Mouse (Mus musculus): ENCODE data around the gene Dact2.
A peak's percentile ranks its signal among the peaks of the same experiment; 100 is the strongest.

The Dact2 gene

DNA sequence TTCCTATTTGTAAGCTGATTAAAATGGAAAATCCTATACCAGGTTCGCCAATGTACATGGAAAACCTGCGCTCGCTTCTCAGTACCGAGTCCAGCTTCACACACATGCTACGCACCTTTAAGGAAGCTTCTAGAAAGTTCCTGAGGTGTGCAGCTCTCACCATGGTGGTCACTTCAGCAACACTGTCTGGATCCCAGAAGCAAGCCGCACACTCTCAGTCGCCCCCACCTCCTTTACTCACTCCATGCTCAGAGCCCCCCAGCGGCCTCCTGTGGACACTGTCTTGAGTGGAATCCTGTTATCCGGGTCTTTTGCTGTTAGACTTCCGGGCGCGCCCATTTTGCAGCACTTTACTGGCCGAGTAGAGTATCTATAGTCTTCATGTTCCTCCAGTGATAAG is at the start of gene Dact2:
Gene Dact2, minus strand, starts transcription at position 244 of the 400 bp plus-strand sequence.
- DNase-seq (ENCODE audit: low read depth, low spot score) = peak; percentile 77

DNA sequence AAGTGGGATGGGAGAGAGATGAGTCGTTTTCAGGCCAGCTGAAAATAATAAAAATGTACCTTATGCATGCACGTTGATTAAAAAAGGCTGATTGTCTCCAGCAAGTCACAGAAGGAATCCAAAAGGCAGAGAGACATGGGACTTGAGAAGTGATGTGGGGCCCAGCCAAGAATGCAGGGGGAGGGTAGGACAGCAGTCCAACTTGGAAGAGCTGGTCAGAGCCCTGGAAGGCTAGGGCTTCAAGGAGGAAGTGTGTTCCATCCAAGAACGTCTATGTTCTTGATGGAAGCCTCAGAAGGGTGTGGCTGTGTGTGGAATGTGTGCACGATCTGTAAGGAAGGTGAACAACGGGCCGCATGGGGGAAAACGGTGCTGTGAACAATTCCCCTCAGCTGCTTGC is 48.4 kb upstream of the Dact2 start:
- no peak for DNase-seq (ENCODE audit: low read depth, low spot score)

DNA sequence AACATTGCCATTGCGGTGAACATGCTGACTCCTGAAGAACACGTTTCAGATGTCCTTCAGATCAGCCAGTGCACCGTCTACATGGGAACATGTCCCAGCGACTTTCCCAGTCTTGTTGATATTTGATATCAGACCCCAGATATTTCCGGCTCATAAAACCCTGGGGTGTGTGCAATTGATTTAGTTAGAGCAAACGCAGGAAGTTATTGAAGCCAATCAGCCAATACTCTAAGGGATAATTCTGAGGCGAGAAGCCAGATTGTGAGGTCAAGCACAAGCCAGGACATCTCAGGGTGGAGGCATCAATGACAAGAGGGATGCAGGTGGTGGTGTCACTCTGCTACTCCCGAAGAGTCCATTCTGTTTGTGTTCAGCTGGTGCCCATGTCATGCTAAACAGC is 46.3 kb upstream of the Dact2 start:
- DNase-seq (ENCODE audit: low read depth, low spot score) = no peak

DNA sequence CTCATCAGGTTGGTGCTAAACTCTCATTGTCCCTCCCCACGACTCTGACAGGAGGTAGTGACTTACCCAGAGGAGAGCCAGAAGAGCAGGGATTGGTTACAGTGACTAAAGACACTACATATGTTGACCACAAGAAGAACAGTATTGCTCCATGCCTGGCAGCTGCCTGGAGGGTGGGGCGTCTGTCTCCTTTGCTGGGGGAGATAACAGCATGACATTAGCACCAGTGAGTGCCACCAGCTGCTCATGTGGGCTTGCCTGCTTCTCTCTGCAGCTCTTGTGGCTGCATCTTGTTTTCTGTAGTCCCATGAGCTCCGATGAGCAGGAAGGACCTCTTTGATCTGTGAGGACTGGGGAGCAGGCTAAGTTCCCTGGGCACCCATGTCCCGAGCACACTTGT is 45.5 kb upstream of the Dact2 start:
- DNase-seq (ENCODE audit: low read depth, low spot score) = no peak

DNA sequence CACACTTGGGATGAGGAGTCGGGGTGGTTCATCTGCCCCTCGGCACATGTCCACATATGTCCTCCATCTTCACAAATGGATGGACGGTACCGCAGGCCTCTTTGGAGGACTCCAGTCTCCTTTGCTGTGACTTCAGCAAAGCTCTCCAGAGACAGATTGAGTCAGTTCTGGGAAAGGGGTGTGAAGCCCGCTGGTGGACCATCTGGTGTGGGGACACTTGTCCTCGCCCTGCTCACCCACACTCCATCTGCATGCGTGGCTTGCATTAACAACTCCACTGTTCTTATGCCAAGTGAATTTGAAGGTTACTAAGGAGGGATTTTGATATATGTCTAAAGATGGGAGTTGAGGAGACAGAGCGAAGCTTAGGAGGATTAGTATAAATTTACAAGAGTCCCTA is 43.8 kb upstream of the Dact2 start:
- peak; percentile 92 for DNase-seq (ENCODE audit: low read depth, low spot score)

DNA sequence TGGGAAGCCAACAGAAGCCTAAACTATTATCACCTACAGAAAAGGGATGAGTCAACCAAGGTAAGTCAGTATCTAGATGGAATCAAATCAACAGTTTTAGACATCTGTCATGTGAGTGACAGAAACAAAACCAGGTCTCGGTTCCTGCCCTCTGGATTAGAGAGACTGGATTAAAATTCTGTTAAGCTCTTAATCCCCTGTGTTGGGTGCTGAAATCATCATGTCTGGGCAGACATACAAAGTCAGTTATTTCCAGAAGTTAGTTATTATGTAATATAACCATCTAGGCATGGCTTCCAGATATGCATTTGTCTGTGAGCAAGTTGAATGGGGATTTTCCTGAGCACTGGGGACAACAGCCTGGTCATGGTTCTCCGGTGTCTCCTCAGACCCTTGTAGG is 42.2 kb upstream of the Dact2 start:
- DNase-seq (ENCODE audit: low read depth, low spot score) = no peak

DNA sequence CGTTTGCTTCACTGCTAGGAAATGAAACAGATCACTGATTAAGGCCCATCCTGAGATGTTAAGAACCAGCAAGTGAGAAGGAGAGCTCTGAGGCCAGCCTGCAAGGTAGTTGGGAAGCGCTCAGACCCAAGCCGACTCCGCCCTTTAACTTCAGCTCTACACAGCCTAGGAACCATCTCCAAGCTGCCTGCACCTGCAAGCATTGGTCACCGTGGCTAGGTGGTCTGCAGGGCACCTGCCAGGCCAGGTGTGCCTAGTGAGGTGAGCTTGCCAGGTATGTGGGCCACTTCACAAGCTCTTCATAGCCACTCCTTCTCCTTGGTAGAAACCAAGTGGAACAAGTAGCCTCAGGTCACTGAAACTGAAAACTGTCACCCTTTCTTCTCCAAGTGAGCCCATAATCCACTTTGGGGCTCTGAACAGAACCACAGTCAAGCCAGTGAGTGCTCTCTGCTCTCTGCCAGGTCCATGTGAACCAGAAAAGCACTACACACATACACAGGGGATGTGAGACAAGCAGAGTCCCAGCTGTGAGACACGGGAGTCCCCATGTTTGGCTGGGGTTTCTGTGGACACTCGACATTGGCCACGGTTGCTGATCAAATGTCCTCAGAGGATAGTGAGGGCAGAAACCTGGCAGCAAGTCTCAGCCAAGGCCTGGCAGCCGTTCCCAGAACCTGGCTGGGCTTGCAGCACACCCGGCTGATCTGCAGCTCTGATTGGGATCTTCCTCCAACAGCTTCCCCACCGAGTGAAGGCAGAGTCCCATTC is 40.3 kb upstream of the Dact2 start:
- no peak for DNase-seq (ENCODE audit: low read depth, low spot score)

DNA sequence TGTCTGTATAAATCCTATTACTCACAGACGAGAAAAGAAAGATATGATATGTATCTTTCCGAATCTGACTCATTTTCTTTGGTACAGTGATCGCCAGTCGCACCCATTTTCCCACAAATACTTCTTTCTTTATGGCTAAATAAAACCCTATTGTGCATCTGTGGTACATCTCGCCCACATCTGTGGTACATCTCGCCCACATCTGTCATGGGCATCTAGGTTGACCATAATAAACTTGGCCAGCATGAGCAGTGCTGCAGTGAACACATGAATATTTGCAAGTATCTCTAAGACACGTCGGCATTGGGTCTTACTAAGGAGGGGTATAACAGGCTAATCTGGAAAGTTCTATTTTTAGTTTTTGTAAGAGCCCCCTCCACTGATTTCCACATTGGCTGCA is 38.5 kb upstream of the Dact2 start:
- DNase-seq (ENCODE audit: low read depth, low spot score) = no peak

DNA sequence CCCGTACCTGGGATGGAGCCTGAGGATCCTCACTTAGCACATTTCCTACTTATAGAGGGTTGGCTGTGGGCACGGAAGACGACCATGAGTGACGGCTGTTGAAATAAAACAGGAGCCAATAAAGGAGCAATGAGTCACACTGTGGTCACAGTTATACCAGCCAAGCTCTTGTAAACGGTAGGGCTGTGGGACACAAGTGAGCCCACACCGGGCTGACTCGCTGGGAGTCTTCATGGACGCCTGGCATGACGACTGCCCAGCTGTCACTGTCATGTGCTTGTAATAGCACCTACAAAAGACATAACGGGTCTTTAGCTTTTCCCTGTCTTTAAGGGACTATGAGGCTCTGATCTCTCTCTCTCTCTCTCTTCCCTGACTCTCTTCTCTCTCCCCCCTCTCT is 35.9 kb upstream of the Dact2 start:
- DNase-seq (ENCODE audit: low read depth, low spot score) = no peak

DNA sequence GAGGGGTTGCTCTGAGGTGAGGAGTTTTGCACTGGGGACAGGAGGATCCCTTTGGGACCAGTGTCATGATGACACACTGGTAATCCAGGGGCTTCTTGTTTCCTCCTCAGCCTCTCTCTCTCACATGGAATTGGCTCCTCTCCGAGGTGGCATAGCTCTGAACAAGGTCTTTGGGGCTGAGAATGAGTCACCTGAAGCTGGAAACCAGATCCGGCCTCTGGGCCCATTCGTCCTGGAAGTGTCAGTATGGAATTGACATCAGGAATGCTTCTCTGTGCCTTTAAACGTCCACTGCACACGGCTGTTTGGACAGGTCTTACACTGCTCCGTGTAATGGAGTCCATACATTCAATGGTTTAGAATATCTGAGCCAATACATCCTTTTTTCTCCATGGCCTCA is 33.0 kb upstream of the Dact2 start:
- DNase-seq (ENCODE audit: low read depth, low spot score) = no peak

DNA sequence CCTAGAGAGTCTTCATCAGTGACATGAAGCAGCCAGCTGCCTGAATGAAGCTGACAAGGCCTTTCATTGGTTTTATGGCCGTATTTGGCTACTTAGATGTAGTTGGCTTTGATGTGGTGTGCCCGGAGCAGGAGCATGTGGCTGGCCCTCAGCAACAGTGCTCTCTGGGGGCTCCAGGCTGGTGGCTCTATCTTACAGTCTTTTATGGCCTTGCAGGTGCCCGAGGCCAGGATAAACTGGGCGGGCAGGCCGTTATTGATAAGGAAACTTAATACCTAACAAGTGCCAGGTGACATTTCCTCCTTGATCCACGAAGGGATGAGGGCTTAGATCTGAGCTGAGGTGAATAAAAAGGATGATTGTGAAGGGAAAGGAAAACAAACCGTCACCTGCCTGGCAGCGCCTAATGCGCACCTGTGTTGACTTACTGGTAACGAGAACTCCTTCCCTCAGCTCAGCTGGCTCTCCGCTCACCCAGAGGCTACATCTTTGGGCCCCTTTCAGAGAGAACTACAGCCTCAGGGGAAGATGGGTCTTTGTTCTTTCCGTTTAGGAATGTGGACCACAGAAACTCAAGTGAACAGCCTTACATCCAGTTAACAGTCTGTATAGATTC is 30.8 kb upstream of the Dact2 start:
- DNase-seq (ENCODE audit: low read depth, low spot score) = no peak

DNA sequence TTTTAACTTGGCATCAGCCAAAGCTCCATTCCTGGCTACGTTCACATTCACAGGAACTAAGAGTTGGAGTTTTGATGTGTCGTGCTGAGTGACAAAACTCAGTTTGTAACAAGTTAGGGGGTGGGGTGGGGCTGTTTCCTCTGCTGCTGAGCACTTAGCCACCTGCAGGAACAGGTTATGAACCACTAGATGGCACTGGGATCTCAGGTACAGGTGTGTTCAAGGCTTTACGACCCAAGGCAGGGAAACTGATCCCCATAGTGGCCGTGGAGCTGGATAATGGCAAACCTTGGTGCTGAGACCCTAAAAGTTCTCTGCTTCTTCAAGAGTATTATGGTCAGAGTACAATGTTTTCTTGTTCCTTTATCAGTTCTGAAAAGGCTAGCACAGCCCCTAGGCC is 29.6 kb upstream of the Dact2 start:
- no peak for DNase-seq (ENCODE audit: low read depth, low spot score)

DNA sequence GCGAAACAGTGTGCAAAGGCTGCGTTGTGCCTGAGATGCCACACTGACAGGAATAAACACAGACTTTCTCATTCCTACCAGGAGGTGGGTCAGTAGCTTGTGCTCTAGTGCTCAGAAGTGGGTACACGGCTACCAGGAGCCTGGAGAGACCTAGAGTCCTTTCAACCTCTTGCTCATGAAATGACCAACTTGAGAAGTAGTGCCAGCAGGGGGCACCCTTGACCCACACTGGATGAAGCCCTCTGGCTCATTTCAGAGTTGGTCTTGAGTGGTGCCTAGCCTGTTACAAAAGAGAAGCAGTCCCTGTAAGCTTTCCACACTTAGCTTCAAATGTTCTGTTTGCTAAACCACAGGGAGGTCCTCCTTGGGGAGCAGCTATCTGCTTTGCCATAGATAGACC is 28.5 kb upstream of the Dact2 start:
- peak; percentile 38 for DNase-seq (ENCODE audit: low read depth, low spot score)

DNA sequence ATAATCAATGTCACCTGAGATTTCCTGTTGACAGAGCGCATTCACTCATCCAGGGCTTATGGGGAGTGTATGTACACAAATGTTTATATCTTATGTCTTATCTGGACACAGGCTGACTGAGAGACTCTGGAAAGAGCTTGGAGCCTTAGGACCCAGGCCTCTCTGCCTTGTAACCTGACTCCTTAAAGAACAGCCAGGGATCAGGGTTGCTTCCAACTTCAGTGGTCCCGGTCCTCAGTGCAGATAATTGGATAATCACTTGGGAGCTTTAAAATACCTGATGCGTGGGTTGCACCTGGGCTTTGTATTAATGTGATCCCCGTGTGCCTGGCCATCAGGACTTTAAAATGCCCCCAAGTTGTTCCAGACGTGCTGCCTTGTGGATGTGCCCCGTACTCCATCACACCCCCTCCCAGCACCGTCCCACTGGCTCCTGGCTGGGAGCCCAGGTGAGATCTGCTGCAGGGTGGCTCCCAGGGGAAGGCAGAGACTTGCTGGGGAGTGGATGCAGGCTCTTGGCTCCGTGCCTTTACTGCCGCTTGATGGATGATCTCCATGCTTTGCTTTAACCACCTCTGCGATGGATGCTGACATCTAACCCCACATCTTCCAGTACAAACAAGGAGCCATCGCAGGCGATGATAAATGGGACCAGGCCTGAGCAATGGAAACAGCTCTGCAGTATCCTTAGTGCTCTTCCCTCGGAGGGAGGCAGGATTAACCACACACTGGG is 26.8 kb upstream of the Dact2 start:
- no peak for DNase-seq (ENCODE audit: low read depth, low spot score)

DNA sequence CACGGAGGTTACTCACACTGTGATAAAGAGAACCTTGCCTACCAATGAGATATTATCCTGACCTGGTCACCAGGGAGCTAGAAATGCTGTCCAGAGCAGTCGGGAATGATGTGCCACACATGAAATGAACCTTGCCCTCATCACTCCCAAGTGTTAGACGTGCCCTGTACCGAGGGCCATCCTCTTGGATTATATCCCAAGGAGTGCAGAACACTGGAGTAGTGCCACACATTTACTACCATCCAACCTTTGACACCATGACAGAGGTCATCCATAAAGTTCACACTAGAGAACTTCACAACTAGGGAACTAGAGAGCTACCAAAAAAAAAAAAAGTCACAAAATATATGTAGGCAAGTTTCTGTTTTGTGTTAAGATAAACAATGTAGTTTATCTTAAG is 24.3 kb upstream of the Dact2 start:
- DNase-seq (ENCODE audit: low read depth, low spot score) = no peak

DNA sequence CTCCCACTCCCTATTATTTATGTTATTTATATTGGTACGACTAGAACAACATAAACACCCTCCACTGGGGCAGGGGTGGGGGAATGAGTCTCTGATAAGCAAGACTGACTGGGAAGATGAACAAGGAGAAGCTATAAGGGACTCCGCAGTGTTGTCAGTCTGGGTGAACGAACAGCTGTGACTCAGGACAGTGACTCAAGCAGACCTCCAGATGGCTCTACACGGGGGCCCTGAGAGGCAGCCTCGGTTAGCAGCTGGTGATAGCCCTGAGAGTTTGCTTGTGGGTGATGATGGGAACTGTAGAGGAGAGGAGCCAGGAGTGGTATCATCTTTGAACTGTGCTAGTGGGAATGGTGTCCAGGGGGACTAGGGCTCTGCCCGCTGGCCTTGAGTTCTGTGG is 23.5 kb upstream of the Dact2 start:
- DNase-seq (ENCODE audit: low read depth, low spot score) = no peak

DNA sequence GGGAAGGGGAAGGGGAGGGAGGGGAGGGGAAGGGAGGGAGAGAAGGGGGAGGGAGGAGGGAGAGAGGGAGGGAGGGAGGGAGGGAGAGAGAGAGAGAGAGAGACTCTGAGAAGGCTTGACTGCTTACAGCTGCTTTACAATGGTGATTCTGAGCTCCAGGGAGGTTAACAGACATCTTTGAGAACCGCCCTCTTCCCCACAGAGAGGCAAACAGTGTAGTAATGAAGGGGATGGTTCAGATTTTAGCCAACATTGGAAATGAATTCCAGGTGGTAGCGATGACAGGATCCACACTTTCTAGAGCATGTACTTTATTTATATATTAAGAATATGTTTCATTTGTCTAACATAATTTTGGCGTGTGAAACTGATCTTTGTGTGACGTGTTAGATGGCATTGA is 22.7 kb upstream of the Dact2 start:
- no peak for DNase-seq (ENCODE audit: low read depth, low spot score)

DNA sequence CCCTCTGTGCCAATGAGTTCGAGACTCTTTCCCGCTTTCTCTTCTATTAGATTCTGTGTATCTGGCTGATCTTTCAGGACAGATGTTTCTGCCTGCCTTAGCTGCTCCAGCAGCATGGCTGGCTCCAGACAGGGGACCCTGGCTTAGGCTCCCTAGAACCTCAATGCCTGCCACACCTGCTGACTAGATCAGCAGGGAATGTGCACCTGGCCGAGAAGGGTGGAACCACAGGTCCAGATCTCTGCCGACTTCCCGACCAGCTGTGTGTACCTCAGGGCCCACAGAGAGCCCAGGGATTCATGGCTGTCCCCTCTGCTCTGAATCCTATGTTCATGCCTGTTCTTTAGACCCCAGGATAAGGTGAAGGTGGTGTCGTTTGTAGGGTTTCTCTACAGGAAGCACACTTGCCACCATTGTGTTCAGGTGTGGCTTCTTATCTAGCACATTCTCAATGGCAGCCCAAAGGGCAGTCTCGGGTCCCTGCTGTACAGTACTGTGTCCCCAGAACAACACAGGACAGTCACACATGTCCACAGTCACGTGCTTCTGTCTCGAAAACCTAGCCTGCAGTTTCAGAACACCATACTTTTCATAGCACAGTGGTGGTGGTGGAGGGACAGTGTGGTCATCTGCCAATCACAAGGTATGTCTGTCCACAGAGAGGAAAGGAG is 22.0 kb upstream of the Dact2 start:
- DNase-seq (ENCODE audit: low read depth, low spot score) = no peak

DNA sequence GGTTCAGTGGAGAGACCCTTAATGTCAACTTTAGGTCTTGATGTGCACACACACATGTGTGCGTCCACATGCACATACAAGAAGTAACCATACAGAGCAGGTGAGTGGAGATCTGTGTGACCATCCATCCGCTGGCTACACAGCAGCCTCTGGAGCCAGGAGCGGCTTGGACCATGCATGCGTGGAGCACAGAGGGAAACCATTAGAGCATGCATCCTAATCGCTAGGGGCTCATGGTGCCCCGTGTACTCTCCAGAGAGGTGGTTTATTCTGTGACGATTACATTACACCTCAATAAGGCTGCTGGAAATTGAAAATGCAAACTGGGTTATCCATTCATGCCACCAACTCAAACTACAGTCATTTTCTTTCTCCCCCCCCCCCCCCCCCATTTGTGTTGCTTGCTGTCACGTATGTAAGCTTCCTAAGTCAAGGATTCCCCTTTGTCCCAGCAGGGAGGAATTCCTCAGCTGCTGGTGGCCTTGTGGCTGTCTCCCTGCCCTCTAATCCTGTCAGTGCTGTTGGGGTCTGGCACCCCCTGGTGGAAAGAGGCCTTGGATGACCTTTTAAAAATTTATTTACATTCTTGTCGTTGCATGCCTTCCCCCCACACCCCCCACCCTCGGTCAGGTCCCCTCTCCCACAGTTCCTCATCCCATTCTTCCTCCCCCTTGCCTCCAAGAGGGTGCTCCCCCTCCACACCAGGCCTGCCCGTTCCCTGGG is 17.9 kb upstream of the Dact2 start:
- DNase-seq (ENCODE audit: low read depth, low spot score) = no peak

DNA sequence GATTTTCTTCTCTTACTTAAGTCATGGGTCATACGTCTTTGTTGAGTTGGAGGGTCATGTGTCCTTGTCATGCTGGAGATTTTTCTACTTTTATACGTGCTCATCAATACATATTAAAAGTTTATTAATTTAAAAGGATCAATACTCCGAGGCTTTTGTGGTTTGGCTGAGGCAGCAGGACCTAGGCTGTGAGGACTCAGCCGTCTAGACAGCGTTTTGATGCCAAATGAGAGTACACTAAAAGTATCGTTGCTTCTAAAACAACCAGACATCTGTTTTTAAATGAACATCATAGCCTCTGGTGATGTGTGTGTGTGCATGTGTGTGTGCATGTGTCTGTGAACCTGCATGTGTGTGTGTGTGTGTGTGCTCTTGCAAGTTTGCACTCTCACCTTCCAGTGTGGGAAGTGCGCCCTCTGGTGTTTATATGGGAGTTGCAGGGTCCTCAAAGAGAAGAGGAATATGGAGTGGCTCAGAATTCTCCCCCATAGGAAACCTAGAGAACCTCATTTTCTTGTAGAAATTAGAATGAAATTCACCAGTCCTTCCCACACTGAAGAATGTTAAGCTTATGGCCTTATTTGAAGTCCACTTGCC is 16.6 kb upstream of the Dact2 start:
- no peak for DNase-seq (ENCODE audit: low read depth, low spot score)

DNA sequence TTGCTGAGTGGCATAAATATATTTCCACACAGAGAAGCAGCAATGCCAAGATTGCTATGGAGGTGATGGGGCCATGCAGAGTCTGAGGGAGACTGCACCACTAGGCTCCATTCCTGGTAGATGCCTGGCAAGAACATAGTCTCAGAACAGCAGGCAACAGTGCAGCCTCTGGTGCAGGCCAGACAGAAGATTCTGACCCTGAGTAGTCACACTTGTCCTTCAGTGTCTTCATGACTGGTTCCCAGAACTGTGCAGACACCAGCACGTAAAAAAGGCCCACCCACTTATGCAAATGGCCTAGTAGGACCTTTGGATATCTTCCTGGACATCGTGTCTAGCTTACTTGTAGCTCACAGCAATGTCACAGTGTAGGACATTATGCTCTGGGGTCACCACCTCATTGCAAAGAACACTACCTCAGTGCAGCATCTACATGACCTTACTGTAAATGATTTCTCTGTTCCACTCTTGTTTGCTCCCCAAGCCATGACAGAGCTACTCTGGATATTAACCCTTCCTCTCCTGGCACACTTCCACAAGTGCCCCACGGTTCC is 9.9 kb upstream of the Dact2 start:
- DNase-seq (ENCODE audit: low read depth, low spot score) = no peak

Data from telencephalon, adult 2 months (tissue).